Mouse (Mus musculus) liver, embryonic 11.5 days (tissue): ENCODE data around the gene Rps19. TPM values are rescaled to one million over a fixed set of nuclear protein-coding genes. Genes with fewer than 3 reads are reported as not detected.

Source experiments
- ATAC-seq: fragments of 200-750 bp; cut with Nextera tagmentation; replicated peaks from 2 replicates; pipeline ENCODE4 v1.8.0; 2017; ENCODE audit warnings: moderate number of reproducible peaks, mild to moderate bottlenecking, moderate TSS enrichment, moderate library complexity; ENCODE audit not compliant: low FRiP score
- DNase-seq: peaks from one replicate; pipeline ENCODE4 v3.0.0-alpha.2; 2017; ENCODE audit warnings: low spot score
- H3K27ac ChIP-seq: fragments of 300-500 bp; sonication (generic); 2 replicates; pipeline ENCODE4 v1.5.1; 2014; ENCODE audit warnings: mild to moderate bottlenecking, low read depth, low read length, control low read depth
- H3K27me3 ChIP-seq: fragments of 300-500 bp; sonication (generic); replicated peaks from 2 replicates; pipeline ENCODE4 v1.6.1; 2014; ENCODE audit warnings: low read length, mixed read lengths; ENCODE audit not compliant: control insufficient read depth, insufficient read depth
- H3K36me3 ChIP-seq: fragments of 300-500 bp; sonication (generic); 2 replicates; pipeline ENCODE4 v1.6.1; 2014; ENCODE audit warnings: mild to moderate bottlenecking, low read length, moderate library complexity, mixed read lengths; ENCODE audit not compliant: control insufficient read depth, insufficient read depth
- H3K4me1 ChIP-seq: fragments of 300-500 bp; sonication (generic); replicated peaks from 2 replicates; pipeline ENCODE4 v1.6.1; 2014; ENCODE audit warnings: low read length, mixed read lengths; ENCODE audit not compliant: control insufficient read depth, insufficient read depth
- H3K4me2 ChIP-seq: fragments of 300-500 bp; sonication (generic); 2 replicates; pipeline ENCODE4 v1.6.1; 2014; ENCODE audit warnings: mild to moderate bottlenecking, control low read depth, moderate library complexity
- H3K4me3 ChIP-seq: fragments of 300-500 bp; sonication (generic); 2 replicates; pipeline ENCODE4 v1.5.1; 2014; ENCODE audit warnings: low read depth, low read length, control low read depth
- H3K9ac ChIP-seq: fragments of 300-500 bp; sonication (generic); 2 replicates; pipeline ENCODE4 v1.6.1; 2014; ENCODE audit warnings: low read depth, low read length, control low read depth
- H3K9me3 ChIP-seq: fragments of 300-500 bp; sonication (generic); 2 replicates; pipeline ENCODE4 v1.6.1; 2016; ENCODE audit warnings: low read length, inconsistent platforms, mixed read lengths; ENCODE audit not compliant: control insufficient read depth
- WGBS: fragments of 180-500 bp; shearing (Covaris S2); extraction: QIAGEN DNeasy Blood & Tissue Kit; methylation state at CpG from one replicate; pipeline ENCODE4 v1.1.7; 2014; 5-methylcytosine and 5-hydroxymethylcytosine counted together
- polyA plus RNA-seq: library from polyadenylated mRNA; unstranded; fragments of >200 nt; fragmentation: Nextera tagmentation; extraction: Ambion mirVana; gene quantifications from 2 replicates; pipeline ENCODE4 v1.2.1, GENCODE M21; 2014

Gene Rps19
- polyA plus RNA-seq, 1 experiment from 2014 or later: 2,620 TPM

- peaks cover 36% of the 10 kb centered on the region for H3K4me1 ChIP-seq
- H3K36me3 ChIP-seq: no peaks in the 10 kb centered on the region
- ATAC-seq: no peak
- H3K9me3 ChIP-seq: no peaks in the 10 kb centered on the region
- H3K27me3 ChIP-seq: no peaks in the 10 kb centered on the region
- H3K27ac ChIP-seq: peak overlapping the region; percentile 79
- H3K4me2 ChIP-seq: peak overlapping the region; percentile 66
- no peak overlapping the region; the same call in 1 of the 2 replicates for H3K4me3 ChIP-seq
- 0 out of 2 replicates have a peak overlapping the region, but pooled peaks have one; percentile 52 for H3K9ac ChIP-seq
- 15% methylated on average over 5 of the region's 5 CpGs for WGBS
- DNase-seq: no peak
Measured at GRCm38 (mm10) chr7:24850162-24850561, 34.0 kb upstream of the Rps19 start.

- ATAC-seq (peak; percentile 66), DNase-seq (peak; percentile 67)
- peak overlapping the region; percentile 95 for H3K27ac ChIP-seq
- no peaks in the 10 kb centered on the region for H3K36me3 ChIP-seq
- H3K9me3 ChIP-seq: no peaks in the 10 kb centered on the region
- H3K4me3 ChIP-seq: peak overlapping the region; percentile 29; the same call in 1 of the 2 replicates
- H3K4me2 ChIP-seq: peak overlapping the region; percentile 66
- H3K4me1 ChIP-seq: peaks cover 34% of the 10 kb centered on the region
- no peaks in the 10 kb centered on the region for H3K27me3 ChIP-seq
- 0 out of 2 replicates have a peak overlapping the region, but pooled peaks have one; percentile 46 for H3K9ac ChIP-seq
- WGBS: 11% methylated on average over 6 of the region's 6 CpGs
Measured at GRCm38 (mm10) chr7:24850899-24851303, 33.3 kb upstream of the Rps19 start.

GRCm38 (mm10) chr7:24851596-24852325 lies 32.4 kb upstream of the Rps19 start:
- Histone ChIP-seq H3K27ac (peak overlapping the region; percentile 95), H3K36me3 (no peaks in the 10 kb centered on the region), H3K9ac (peak overlapping the region; percentile 46), H3K9me3 (no peaks in the 10 kb centered on the region), H3K4me1 (peaks cover 26% of the 10 kb centered on the region), H3K4me3 (peak overlapping the region; percentile 40), H3K27me3 (no peaks in the 10 kb centered on the region), H3K4me2 (peak overlapping the region; percentile 66)
- DNase-seq (no peak), ATAC-seq (no peak)
- WGBS: 70% methylated on average over 5 of the region's 5 CpGs

- Histone ChIP-seq H3K9me3 (no peaks in the 10 kb centered on the region), H3K27ac (peak overlapping the region; percentile 95), H3K4me2 (peak overlapping the region; percentile 66), H3K4me1 (peaks cover 24% of the 10 kb centered on the region), H3K36me3 (no peaks in the 10 kb centered on the region), H3K9ac (peak overlapping the region; percentile 46), H3K4me3 (peak overlapping the region; percentile 40), H3K27me3 (no peaks in the 10 kb centered on the region)
- DNase-seq (peak; percentile 56), ATAC-seq (peak; percentile 91)
- 46% methylated on average over 8 of the region's 8 CpGs for WGBS
Measured at GRCm38 (mm10) chr7:24852557-24853232, 31.5 kb upstream of the Rps19 start.

GRCm38 (mm10) chr7:24853233-24853563 lies 31.0 kb upstream of the Rps19 start:
- H3K4me3 ChIP-seq: no peak overlapping the region
- no peaks in the 10 kb centered on the region for H3K27me3 ChIP-seq
- no peaks in the 10 kb centered on the region for H3K9me3 ChIP-seq
- peak overlapping the region; percentile 66 for H3K9ac ChIP-seq
- no peak for DNase-seq
- ATAC-seq: peak; percentile 71
- no peaks in the 10 kb centered on the region for H3K36me3 ChIP-seq
- H3K27ac ChIP-seq: peak overlapping the region; percentile 95
- H3K4me1 ChIP-seq: peaks cover 24% of the 10 kb centered on the region
- H3K4me2 ChIP-seq: peak overlapping the region; percentile 66

GRCm38 (mm10) chr7:24853695-24854094 lies 30.5 kb upstream of the Rps19 start:
- H3K4me2 ChIP-seq: peak overlapping the region; percentile 66
- H3K4me3 ChIP-seq: peak overlapping the region; percentile 10; the same call in 1 of the 2 replicates
- H3K4me1 ChIP-seq: peaks cover 28% of the 10 kb centered on the region
- WGBS: 38% methylated on average over 7 of the region's 7 CpGs
- H3K36me3 ChIP-seq: no peaks in the 10 kb centered on the region
- no peak for ATAC-seq
- peak overlapping the region; percentile 95 for H3K27ac ChIP-seq
- H3K9ac ChIP-seq: peak overlapping the region; percentile 66
- no peaks in the 10 kb centered on the region for H3K27me3 ChIP-seq
- no peaks in the 10 kb centered on the region for H3K9me3 ChIP-seq
- no peak for DNase-seq

GRCm38 (mm10) chr7:24856460-24857120 lies 27.6 kb upstream of the Rps19 start:
- ATAC-seq: no peak
- peaks cover 24% of the 10 kb centered on the region for H3K4me1 ChIP-seq

GRCm38 (mm10) chr7:24859234-24859633 lies 24.9 kb upstream of the Rps19 start:
- no peaks in the 10 kb centered on the region for H3K36me3 ChIP-seq
- no peaks in the 10 kb centered on the region for H3K9me3 ChIP-seq
- peaks cover 10% of the 10 kb centered on the region for H3K4me1 ChIP-seq
- peak overlapping the region; percentile 84 for H3K27ac ChIP-seq
- H3K9ac ChIP-seq: peak overlapping the region; percentile 30; the same call in 1 of the 2 replicates
- H3K4me2 ChIP-seq: 0 out of 2 replicates have a peak overlapping the region, but pooled peaks have one; percentile 6
- ATAC-seq (peak; percentile 98), DNase-seq (no peak)
- 52% methylated on average over 5 of the region's 5 CpGs for WGBS
- H3K4me3 ChIP-seq: no peak overlapping the region
- H3K27me3 ChIP-seq: no peaks in the 10 kb centered on the region

More at GRCm38 (mm10) chr7:24856460-24857120, 27.6 kb upstream of the Rps19 start:
- 47% methylated on average over 6 of the region's 6 CpGs for WGBS
- Histone ChIP-seq H3K27me3 (no peaks in the 10 kb centered on the region), H3K9me3 (no peaks in the 10 kb centered on the region), H3K27ac (0 out of 2 replicates have a peak overlapping the region, but pooled peaks have one; percentile 23), H3K4me2 (no peak overlapping the region), H3K36me3 (no peaks in the 10 kb centered on the region), H3K4me3 (no peak overlapping the region), H3K9ac (no peak overlapping the region)
- DNase-seq: no peak
